Mouse (Mus musculus): Measurements from ENCODE around the gene Zfp335.
A peak's percentile ranks its signal among the peaks of the same experiment; 100 is the strongest.

The Zfp335 gene

GRCm38 (mm10) chr2:164911086-164912048, at the start of gene Zfp335:
Gene Zfp335 (minus strand): TSS chr2:164911757.
- peak; percentile 79 to 94 for DNase-seq (ENCODE audit: low read depth in 1 of 2, low spot score in 2 of 2)

GRCm38 (mm10) chr2:164960716-164961441, 49.3 kb upstream of the Zfp335 start, which contains the start of gene Slc12a5:
Gene Slc12a5 (plus strand): TSS chr2:164960802.
- DNase-seq (ENCODE audit: low read depth in 1 of 2, low spot score in 2 of 2), result no peak

- no peak for DNase-seq (ENCODE audit: low read depth in 1 of 2, low spot score in 2 of 2)
Observed at GRCm38 (mm10) chr2:164957548-164958315, 46.2 kb upstream of the Zfp335 start.

- no peak for DNase-seq (ENCODE audit: low read depth in 1 of 2, low spot score in 2 of 2)
Observed at GRCm38 (mm10) chr2:164956195-164956594, 44.6 kb upstream of the Zfp335 start.

- no peak for DNase-seq (ENCODE audit: low read depth in 1 of 2, low spot score in 2 of 2)
Observed at GRCm38 (mm10) chr2:164955725-164956124, 44.2 kb upstream of the Zfp335 start.

- peak in 1 of 2 experiments; percentile 52 for DNase-seq (ENCODE audit: low read depth in 1 of 2, low spot score in 2 of 2)
Observed at GRCm38 (mm10) chr2:164953224-164953623, 41.7 kb upstream of the Zfp335 start.

GRCm38 (mm10) chr2:164952448-164952847, 40.9 kb upstream of the Zfp335 start:
- DNase-seq (ENCODE audit: low read depth in 1 of 2, low spot score in 2 of 2), result no peak

GRCm38 (mm10) chr2:164951745-164952144, 40.2 kb upstream of the Zfp335 start:
- DNase-seq (ENCODE audit: low read depth in 1 of 2, low spot score in 2 of 2), result no peak

GRCm38 (mm10) chr2:164950501-164950900, 38.9 kb upstream of the Zfp335 start:
- no peak for DNase-seq (ENCODE audit: low read depth in 1 of 2, low spot score in 2 of 2)

GRCm38 (mm10) chr2:164948962-164949361, 37.4 kb upstream of the Zfp335 start:
- no peak for DNase-seq (ENCODE audit: low read depth in 1 of 2, low spot score in 2 of 2)

- DNase-seq (ENCODE audit: low read depth in 1 of 2, low spot score in 2 of 2), result no peak
Observed at GRCm38 (mm10) chr2:164947930-164948329, 36.4 kb upstream of the Zfp335 start.

- no peak for DNase-seq (ENCODE audit: low read depth in 1 of 2, low spot score in 2 of 2)
Observed at GRCm38 (mm10) chr2:164947506-164947905, 35.9 kb upstream of the Zfp335 start.

GRCm38 (mm10) chr2:164942692-164943290, 31.2 kb upstream of the Zfp335 start:
- DNase-seq (ENCODE audit: low read depth in 1 of 2, low spot score in 2 of 2), result peak; percentile 41 to 51

- DNase-seq (ENCODE audit: low read depth in 1 of 2, low spot score in 2 of 2), result no peak
Observed at GRCm38 (mm10) chr2:164940140-164940830, 28.7 kb upstream of the Zfp335 start, which contains the start of gene Mmp9. Gene Mmp9 (plus strand): TSS chr2:164940780.

GRCm38 (mm10) chr2:164939106-164939505, 27.5 kb upstream of the Zfp335 start:
- no peak for DNase-seq (ENCODE audit: low read depth in 1 of 2, low spot score in 2 of 2)

- no peak for DNase-seq (ENCODE audit: low read depth in 1 of 2, low spot score in 2 of 2)
Observed at GRCm38 (mm10) chr2:164938146-164939091, 26.9 kb upstream of the Zfp335 start.

GRCm38 (mm10) chr2:164935991-164936390, 24.4 kb upstream of the Zfp335 start:
- DNase-seq (ENCODE audit: low read depth in 1 of 2, low spot score in 2 of 2), result no peak

GRCm38 (mm10) chr2:164933534-164933933, 22.0 kb upstream of the Zfp335 start:
- no peak for DNase-seq (ENCODE audit: low read depth in 1 of 2, low spot score in 2 of 2)
